Mouse (Mus musculus) forebrain, embryonic 15.5 days (tissue): ENCODE results near the gene Zfp335. TPM values are rescaled to one million over a fixed set of nuclear protein-coding genes. Genes with fewer than 3 reads are reported as not detected.
A peak's percentile ranks its signal among the peaks of the same experiment; 100 is the strongest.

Experiments used
- ATAC-seq: fragments of 200-750 bp; cut with Nextera tagmentation; replicated peaks from 2 replicates; pipeline ENCODE4 v1.8.0; 2017; ENCODE audit warnings: mild to moderate bottlenecking, moderate TSS enrichment, moderate library complexity
- H3K27ac ChIP-seq: fragments of 300-500 bp; sonication (generic); replicated peaks from 2 replicates; pipeline ENCODE4 v1.5.1; 2015; ENCODE audit warnings: mild to moderate bottlenecking, inconsistent platforms
- H3K27me3 ChIP-seq: fragments of 300-500 bp; sonication (generic); 2 replicates; pipeline ENCODE4 v1.6.1; 2015; ENCODE audit warnings: inconsistent platforms
- H3K36me3 ChIP-seq: fragments of 300-500 bp; sonication (generic); 2 replicates; pipeline ENCODE4 v1.6.1; 2015; ENCODE audit warnings: mild to moderate bottlenecking, inconsistent platforms
- H3K4me1 ChIP-seq: fragments of 300-500 bp; sonication (generic); 2 replicates; pipeline ENCODE4 v1.6.1; 2015; ENCODE audit warnings: inconsistent platforms
- H3K4me2 ChIP-seq: fragments of 300-500 bp; sonication (generic); replicated peaks from 2 replicates; pipeline ENCODE4 v1.6.1; 2015; ENCODE audit warnings: mild to moderate bottlenecking, inconsistent platforms
- H3K4me3 ChIP-seq: fragments of 300-500 bp; sonication (generic); 2 replicates; pipeline ENCODE4 v1.5.1; 2015; ENCODE audit warnings: mild to moderate bottlenecking, inconsistent platforms
- H3K9ac ChIP-seq: fragments of 300-500 bp; sonication (generic); replicated peaks from 2 replicates; pipeline ENCODE4 v1.6.1; 2015; ENCODE audit warnings: mild to moderate bottlenecking, inconsistent platforms
- H3K9me3 ChIP-seq: fragments of 300-500 bp; sonication (generic); 2 replicates; pipeline ENCODE4 v1.6.1; 2016; ENCODE audit warnings: inconsistent platforms
- WGBS: fragments of 180-500 bp; shearing (Covaris S2); methylation state at CpG from one replicate; pipeline ENCODE4 v1.1.7; 2015; ENCODE audit warnings: mixed read lengths; 5-methylcytosine and 5-hydroxymethylcytosine counted together
- polyA plus RNA-seq: library from polyadenylated mRNA; unstranded; fragments of >200 nt; fragmentation: Nextera tagmentation; extraction: Ambion mirVana; gene quantifications from 2 replicates; pipeline ENCODE4 v1.2.1, GENCODE M21; 2015

Gene Zfp335
- polyA plus RNA-seq, 1 experiment from 2014 or later, result 15.7 TPM

DNA sequence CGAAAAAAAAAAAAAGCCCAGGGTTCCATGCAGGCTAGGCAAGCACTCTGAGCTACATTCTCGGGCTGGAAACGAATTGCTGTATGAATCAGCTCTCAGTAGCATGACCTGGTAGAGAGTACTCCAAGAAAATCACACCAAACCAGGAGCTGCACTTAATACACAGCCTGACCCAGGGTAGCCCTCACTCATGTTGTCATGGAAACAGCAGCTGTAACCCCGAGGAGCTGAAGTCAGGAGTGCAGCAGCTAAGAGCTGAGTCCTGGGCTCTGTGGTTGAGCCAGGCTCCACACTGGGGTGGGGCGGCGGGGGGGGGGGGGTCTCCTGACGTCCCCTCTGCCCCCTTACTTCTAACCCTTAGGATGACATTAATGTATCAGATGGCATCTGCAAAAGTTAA, 10.4 kb upstream of the Zfp335 start:
- 59% methylated on average over 7 of the region's 7 CpGs for WGBS
- Histone ChIP-seq H3K36me3 (no peaks in the 10 kb centered on the region; the same call in 1 of the 2 replicates), H3K27ac (no peak overlapping the region), H3K9ac (no peak overlapping the region), H3K4me3 (no peak overlapping the region), H3K27me3 (no peaks in the 10 kb centered on the region), H3K4me1 (peaks cover 11% of the 10 kb centered on the region), H3K4me2 (no peak overlapping the region), H3K9me3 (no peaks in the 10 kb centered on the region)
- ATAC-seq, result no peak

DNA sequence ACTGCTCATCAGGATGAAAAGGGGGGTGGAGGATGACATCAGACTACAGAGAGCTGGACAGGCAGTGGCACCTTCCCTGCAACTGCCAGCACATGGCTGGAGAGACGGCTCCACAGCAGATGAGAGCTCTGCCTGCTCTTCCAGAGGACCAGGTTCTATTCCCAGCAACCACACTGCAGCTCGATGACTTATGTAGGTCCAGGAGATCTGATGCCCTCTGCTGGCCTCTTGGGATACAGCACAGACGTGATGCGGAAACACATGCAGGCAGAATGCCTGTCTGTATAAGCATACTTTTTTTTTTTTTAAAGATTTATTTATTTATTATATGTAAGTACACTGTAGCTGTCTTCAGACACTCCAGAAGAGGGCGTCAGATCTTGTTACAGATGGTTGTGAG, 6.8 kb upstream of the Zfp335 start:
- Histone ChIP-seq H3K9me3 (no peaks in the 10 kb centered on the region), H3K4me1 (0 out of 2 replicates have a peak, but pooled peaks cover 3% of the 10 kb centered on the region), H3K9ac (no peak overlapping the region), H3K4me2 (no peak overlapping the region), H3K36me3 (no peaks in the 10 kb centered on the region; the same call in 1 of the 2 replicates), H3K27me3 (no peaks in the 10 kb centered on the region), H3K4me3 (no peak overlapping the region), H3K27ac (no peak overlapping the region)
- 64% methylated on average over 4 of the region's 5 CpGs for WGBS
- ATAC-seq, result no peak

DNA sequence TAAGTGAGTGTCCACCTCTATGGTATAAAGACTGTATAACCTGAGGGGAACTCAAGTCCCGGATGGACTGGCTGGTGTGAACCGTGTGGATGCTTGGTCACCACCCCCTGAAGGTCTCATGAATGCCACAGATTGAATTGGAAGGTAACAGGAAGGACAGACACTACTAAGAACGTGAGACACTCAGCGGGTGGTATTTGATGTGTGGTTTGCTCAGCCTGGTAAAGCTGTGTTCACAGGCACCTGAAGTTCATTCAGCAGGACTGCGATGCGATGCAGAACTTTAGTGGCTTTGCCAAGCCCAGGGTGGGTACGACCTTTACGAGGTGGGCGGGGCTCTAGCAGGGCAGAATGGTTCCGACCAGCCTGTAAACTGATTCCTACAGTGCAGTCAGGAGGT, 5.8 kb upstream of the Zfp335 start:
- Histone ChIP-seq H3K9ac (no peak overlapping the region), H3K4me2 (no peak overlapping the region), H3K27me3 (no peaks in the 10 kb centered on the region), H3K4me3 (no peak overlapping the region), H3K36me3 (no peaks in the 10 kb centered on the region; the same call in 1 of the 2 replicates), H3K27ac (no peak overlapping the region), H3K9me3 (no peaks in the 10 kb centered on the region), H3K4me1 (peaks cover 4% of the 10 kb centered on the region)
- ATAC-seq, result no peak
- whole genome bisulfite sequencing, result 64% methylated on average over 10 of the region's 10 CpGs

DNA sequence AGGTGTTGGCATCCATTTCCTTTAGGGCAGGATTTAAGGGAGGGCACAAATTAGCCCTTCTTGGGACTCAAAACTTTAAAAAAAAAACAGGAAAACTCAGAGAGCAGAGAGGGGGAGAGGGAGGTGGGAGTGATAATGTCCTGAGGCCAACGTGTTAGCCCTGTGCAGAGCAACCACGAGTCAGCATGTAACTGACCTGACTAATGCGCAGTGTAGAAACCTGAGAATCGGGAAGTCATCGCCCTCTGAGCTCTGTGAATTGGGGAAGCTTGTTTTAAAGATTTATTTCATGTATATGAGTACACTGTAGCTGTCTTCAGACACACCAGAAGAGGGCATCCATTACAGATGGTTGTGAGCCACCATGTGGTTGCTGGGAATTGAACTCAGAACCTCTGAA, 5.3 kb upstream of the Zfp335 start:
- Histone ChIP-seq H3K4me1 (peaks cover 6% of the 10 kb centered on the region), H3K27me3 (no peaks in the 10 kb centered on the region), H3K9me3 (no peaks in the 10 kb centered on the region), H3K27ac (no peak overlapping the region), H3K9ac (no peak overlapping the region), H3K4me2 (no peak overlapping the region), H3K36me3 (no peaks in the 10 kb centered on the region; the same call in 1 of the 2 replicates), H3K4me3 (no peak overlapping the region)
- WGBS, result 87% methylated on average over 5 of the region's 5 CpGs
- ATAC-seq, result no peak

DNA sequence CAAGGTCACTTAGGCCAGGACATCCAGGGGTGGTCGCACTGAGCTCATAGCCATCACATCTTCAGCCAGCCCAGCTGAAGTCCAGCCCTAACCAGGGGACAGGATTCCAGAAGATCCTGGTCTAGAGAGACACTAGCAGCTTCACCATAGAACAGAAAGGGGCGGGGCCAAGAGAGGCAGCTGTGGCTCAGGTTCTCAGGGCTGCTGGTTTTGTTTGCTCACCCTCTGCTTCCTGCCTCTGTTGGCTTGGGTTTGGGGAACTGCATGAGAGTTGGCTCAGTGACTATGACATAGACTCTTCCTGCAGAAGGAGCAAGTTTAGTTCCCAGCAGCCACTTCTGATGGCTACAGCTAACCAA, 1.9 kb upstream of the Zfp335 start:
- H3K4me1 ChIP-seq, result peaks cover 23% of the 10 kb centered on the region
- peaks cover 10% of the 10 kb centered on the region for H3K36me3 ChIP-seq
- no peak overlapping the region for H3K27ac ChIP-seq
- H3K27me3 ChIP-seq, result no peaks in the 10 kb centered on the region
- H3K4me3 ChIP-seq, result no peak overlapping the region
- no peaks in the 10 kb centered on the region for H3K9me3 ChIP-seq
- no peak overlapping the region for H3K9ac ChIP-seq
- WGBS, result 100% methylated on average over 2 of the region's 2 CpGs
- H3K4me2 ChIP-seq, result no peak overlapping the region
- ATAC-seq, result no peak

DNA sequence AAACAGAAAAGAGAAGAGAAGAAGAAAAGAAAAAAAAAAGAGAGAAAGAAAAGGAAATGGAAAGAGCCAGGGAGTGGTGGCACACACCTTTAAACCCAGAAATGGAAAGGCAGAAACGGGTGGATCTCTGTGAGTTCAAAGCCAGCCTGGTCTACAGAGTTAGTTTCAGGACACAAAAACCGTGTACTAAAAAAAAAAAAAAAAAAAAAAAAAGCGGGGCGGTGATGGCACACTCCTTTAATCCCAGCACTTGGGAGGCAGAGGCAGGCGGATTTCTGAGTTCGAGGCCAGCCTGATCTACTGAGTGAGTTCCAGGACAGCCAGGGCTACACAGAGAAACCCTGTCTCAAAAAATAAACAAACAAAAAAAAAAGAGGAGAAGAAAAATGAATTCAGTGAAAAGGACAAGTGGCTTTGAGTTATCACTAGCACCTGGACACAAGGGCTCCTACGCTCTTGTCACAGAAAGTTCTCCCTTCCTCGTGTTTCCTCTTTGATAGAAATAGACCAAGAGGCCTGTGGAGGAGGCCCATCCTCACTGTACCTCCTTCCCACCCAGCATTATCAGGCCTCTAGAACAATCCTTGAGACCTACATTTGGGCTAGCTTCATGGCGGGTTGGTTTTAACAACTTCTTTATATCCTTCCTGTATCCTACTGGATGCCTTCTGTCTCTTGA, 1.3 kb upstream of the Zfp335 start:
- peak overlapping the region; percentile 96; the same call in 1 of the 2 replicates for H3K4me2 ChIP-seq
- 92% methylated on average over 9 of the region's 9 CpGs for WGBS
- H3K27ac ChIP-seq, result no peak overlapping the region

DNA sequence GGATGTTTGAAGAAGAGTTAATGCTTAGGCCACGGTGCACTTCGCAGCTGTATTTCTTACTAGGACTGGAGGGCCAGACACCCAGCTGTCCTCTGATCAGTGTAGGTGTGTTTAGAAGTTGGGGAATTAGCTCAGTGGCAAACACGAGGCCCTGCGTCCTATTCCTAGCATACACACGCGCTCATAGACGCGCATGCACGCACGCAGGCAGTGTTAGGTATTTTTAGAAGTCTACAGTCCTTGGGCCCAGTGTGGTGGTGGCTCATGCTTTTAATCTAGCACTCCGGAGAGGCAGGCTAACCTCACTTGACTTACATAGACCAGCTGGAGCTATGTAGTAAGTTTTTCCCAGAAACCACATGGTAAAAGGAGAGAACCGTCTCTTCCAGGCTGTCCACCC, 594 bp upstream of the Zfp335 start:
- peak overlapping the region; percentile 96 for H3K4me2 ChIP-seq
- peak overlapping the region; percentile 99 for H3K27ac ChIP-seq
- no peaks in the 10 kb centered on the region for H3K27me3 ChIP-seq
- peaks cover 23% of the 10 kb centered on the region for H3K4me1 ChIP-seq
- ATAC-seq, result peak; percentile 24
- H3K9ac ChIP-seq, result peak overlapping the region; percentile 94
- 17% methylated on average over 12 of the region's 12 CpGs for WGBS
- H3K36me3 ChIP-seq, result peaks cover 23% of the 10 kb centered on the region
- peak overlapping the region; percentile 93 for H3K4me3 ChIP-seq
- no peaks in the 10 kb centered on the region for H3K9me3 ChIP-seq

More for the DNA sequence above, 1.3 kb upstream of the Zfp335 start:
- no peak overlapping the region for H3K9ac ChIP-seq
- H3K27me3 ChIP-seq, result no peaks in the 10 kb centered on the region
- H3K4me1 ChIP-seq, result peaks cover 23% of the 10 kb centered on the region
- H3K4me3 ChIP-seq, result no peak overlapping the region
- ATAC-seq, result no peak
- peaks cover 15% of the 10 kb centered on the region for H3K36me3 ChIP-seq
- H3K9me3 ChIP-seq, result no peaks in the 10 kb centered on the region

DNA sequence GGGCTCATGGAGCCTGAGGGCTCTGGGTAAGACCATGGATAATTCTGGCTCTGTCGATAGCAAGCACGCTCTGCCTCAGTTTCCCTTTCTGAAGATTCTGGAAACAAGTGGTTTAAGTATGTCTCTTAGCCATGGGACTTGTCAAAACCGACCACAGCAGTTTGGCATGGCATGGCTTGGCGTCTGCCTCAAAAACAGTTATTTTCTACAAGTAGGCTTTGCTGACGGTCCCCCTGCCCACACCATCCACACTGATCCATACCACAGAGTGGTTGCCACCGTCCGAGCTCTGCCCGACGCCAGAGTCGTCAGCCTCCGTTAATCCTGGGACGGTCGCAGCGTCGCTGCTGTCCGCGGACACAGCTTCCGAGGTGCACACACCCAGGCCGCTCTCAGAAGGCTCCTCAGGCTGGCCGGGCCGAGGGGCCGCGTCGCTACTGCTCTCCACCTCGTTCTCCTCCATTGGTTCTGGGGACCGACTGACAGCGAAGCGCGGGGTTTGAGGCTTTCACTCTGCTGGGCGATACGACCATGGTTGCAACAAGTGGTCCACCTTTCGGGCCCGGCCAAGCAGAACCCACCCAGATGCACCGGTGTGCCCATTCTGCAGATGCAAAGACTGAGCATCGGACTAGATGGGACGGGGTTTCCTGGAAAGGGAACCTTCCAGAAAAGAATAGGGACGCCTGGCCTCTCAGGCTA, 1.0 kb downstream of the Zfp335 start:
- WGBS, result 6% methylated on average over 37 of the region's 37 CpGs
- H3K36me3 ChIP-seq, result peaks cover 39% of the 10 kb centered on the region
- ATAC-seq, result peak; percentile 39; the same call in 1 of the 2 replicates
- peaks cover 23% of the 10 kb centered on the region for H3K4me1 ChIP-seq
- H3K27ac ChIP-seq, result peak overlapping the region; percentile 99
- H3K4me2 ChIP-seq, result peak overlapping the region; percentile 96
- H3K9me3 ChIP-seq, result 0 out of 2 replicates have a peak, but pooled peaks cover 5% of the 10 kb centered on the region
- peak overlapping the region; percentile 94 for H3K9ac ChIP-seq
- H3K4me3 ChIP-seq, result peak overlapping the region; percentile 93
- no peaks in the 10 kb centered on the region for H3K27me3 ChIP-seq

DNA sequence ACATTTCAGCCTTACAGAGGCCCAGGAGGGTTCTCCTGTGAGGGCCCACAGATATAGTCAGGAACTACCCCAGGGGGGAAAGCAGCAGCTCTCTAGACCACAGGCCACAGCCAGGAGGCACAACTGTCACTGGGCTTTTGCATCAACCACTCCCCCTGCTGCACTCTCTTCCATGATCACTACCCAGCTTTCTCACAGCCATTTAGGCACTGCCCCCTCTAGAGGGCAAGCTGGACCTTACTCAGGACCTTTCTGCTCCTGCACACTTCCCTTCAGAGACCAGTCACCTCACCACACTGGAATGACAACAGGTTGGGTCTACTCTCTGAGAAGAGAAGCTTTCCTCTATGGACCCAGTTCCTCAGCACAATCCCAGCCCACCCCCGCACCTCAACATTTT, 2.0 kb downstream of the Zfp335 start:
- Histone ChIP-seq H3K4me2 (peak overlapping the region; percentile 96), H3K27ac (no peak overlapping the region), H3K4me3 (peak overlapping the region; percentile 93), H3K27me3 (no peaks in the 10 kb centered on the region), H3K9me3 (0 out of 2 replicates have a peak, but pooled peaks cover 5% of the 10 kb centered on the region), H3K9ac (peak overlapping the region; percentile 26), H3K36me3 (peaks cover 49% of the 10 kb centered on the region), H3K4me1 (peaks cover 23% of the 10 kb centered on the region)
- no peak for ATAC-seq
- WGBS, result 83% methylated on average over 1 of the region's 1 CpGs

DNA sequence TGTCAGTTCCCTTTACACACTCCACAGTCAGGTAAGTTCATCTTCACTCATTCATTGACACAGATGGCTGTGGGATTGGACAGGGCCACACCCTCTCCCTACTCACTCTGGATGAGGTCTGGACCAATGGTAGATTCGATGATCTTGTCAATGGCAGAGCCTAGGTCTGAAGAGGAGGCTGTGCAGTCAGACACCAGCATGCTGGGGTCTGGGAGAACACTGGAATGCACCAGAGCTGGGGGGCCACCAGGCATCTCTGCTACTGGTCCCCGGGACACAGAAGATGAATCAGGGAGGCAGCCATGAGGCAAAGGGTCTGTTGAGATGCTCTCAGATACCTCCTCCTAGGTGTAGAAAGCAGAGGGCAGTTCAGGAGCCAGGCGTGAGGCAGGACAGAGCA, 2.5 kb downstream of the Zfp335 start:
- H3K4me2 ChIP-seq, result no peak overlapping the region
- 90% methylated on average over 3 of the region's 3 CpGs for WGBS
- H3K36me3 ChIP-seq, result peaks cover 52% of the 10 kb centered on the region

DNA sequence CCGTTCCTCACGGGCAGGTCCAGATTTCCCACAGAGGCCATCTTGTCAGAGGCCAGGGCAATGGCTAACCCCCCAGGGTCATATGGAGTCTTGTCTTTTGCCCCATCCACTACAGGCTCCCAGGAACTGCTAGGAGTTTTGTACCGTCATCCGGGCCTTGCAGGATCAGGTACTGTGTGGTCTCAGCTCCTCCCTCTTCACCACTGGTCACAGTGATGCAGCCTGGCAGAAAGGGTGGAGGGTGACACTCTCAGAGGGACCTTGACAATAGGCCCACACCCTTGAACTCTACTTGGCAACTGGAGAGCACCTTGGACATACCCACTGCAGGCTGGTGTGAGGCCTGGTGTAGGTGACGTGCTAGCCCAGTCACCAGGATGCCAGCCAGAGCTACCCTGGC, 3.5 kb downstream of the Zfp335 start:
- Histone ChIP-seq H3K4me2 (no peak overlapping the region), H3K36me3 (peaks cover 60% of the 10 kb centered on the region)
- 98% methylated on average over 5 of the region's 5 CpGs for WGBS

More for the DNA sequence above, 2.5 kb downstream of the Zfp335 start:
- peaks cover 23% of the 10 kb centered on the region for H3K4me1 ChIP-seq
- peak overlapping the region; percentile 26 for H3K9ac ChIP-seq
- no peak for ATAC-seq
- H3K27me3 ChIP-seq, result no peaks in the 10 kb centered on the region
- H3K4me3 ChIP-seq, result no peak overlapping the region
- H3K27ac ChIP-seq, result no peak overlapping the region
- H3K9me3 ChIP-seq, result 0 out of 2 replicates have a peak, but pooled peaks cover 5% of the 10 kb centered on the region

DNA sequence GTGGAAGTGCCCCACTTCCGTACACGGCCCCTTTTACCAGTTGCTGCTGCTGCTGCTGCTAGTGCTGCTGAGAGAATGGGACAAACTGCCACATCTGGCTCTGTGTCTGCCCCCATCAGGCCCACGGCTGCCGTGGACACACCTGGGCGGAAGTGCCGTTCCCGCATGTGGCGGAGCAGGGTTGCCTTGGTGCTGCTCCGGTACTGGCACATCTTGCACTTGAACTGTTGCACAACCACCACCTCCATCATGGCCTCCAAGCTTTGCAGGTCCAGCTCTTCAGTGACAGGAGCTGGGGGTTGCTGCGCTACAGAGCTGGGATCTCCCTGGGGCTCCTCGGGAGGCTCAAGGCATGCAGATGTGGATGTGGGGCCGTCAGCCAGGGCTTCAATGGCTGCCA, 4.0 kb downstream of the Zfp335 start:
- Histone ChIP-seq H3K4me1 (peaks cover 23% of the 10 kb centered on the region), H3K4me3 (no peak overlapping the region), H3K4me2 (no peak overlapping the region), H3K27me3 (no peaks in the 10 kb centered on the region), H3K9me3 (0 out of 2 replicates have a peak, but pooled peaks cover 5% of the 10 kb centered on the region), H3K9ac (no peak overlapping the region), H3K27ac (no peak overlapping the region), H3K36me3 (peaks cover 65% of the 10 kb centered on the region)
- WGBS, result 95% methylated on average over 12 of the region's 12 CpGs
- no peak for ATAC-seq

More for the DNA sequence above, 3.5 kb downstream of the Zfp335 start:
- Histone ChIP-seq H3K4me3 (no peak overlapping the region), H3K27me3 (no peaks in the 10 kb centered on the region), H3K9ac (no peak overlapping the region), H3K4me1 (peaks cover 23% of the 10 kb centered on the region), H3K27ac (no peak overlapping the region), H3K9me3 (0 out of 2 replicates have a peak, but pooled peaks cover 5% of the 10 kb centered on the region)
- ATAC-seq, result no peak
